Mouse (Mus musculus): Measurements from ENCODE around the gene Rpl14.

Rpl14 gene

DNA sequence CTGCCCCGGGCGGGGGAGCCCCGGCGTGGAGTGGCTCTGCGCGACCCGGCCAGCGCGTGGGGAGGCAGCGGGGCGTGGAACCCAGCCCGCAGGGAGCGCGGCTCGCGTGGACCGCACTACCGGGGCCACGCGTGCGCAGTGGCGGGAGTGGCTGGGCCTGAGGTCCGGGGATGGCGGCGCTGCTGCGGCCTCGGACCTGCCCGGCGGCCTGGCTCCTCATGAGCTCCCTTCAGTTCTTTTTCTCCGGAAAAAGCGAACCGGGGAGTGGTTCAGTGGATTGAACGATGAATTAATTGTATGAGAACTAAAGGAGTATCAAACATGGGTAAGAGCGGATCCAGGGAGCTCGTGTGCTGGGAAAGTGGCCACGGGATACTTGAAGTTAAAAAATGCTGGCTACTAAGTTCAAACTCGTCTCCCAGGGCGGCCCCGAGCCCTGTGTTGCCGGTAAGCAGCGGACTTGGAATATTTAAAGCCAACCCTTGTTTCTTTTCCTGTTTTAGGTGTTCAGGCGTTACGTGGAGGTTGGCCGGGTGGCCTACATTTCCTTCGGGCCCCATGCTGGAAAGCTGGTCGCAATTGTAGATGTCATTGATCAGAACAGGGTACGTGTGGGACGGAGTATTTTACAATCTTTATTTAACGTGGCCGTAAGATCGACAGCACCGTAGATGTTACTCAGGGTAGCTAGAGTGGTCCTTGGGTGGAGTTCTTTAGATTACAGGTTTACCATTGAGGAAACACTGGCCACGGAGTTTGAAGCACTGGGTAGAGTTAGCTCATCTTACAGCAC is 545 bp downstream of the Rpl14 start:
- no peak for DNase-seq (ENCODE audit: low spot score)

DNA sequence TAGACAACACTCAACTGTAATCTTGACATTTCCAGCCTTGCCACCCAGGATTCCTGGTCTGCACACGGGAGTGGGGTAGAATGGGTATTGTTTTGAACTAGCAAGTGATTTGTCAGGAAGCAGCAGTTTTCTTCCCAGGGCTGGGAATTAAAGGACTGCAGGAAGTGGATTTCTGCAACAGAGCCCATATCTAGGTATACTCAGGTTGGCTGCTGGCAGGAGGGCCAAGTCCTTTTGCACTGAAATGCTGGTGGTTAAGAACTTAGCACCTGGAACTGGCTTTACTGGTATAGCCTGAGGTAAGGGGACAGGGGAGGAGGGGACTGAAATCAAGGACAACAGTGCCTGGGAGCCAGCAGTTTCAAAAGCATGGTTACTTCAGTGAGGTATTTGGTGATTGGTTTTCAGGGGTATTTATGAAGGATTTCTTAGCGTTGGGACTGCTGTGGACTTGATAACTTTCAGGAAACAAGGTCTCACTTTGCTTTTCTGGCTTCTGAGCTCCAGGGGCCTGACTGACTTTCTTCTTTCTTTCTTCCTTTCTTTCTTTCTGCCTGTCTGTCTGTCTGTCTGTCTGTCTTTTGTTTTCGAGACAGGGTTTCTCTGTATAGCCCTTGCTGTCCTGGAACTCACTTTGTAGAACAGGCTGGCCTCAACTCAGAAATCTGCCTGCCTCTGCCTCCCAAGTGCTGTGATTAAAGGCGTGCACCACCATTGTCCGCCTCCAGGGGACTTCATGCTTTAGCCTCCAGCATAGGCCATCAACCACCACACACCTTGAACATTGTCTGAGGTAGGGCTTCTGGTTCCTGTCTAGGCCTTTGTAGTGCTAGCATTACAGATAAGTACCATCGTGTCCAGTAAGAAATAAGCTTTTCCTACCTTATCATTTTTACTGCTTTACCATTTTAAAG is 4.8 kb downstream of the Rpl14 start:
- no peak for DNase-seq (ENCODE audit: low spot score)

DNA sequence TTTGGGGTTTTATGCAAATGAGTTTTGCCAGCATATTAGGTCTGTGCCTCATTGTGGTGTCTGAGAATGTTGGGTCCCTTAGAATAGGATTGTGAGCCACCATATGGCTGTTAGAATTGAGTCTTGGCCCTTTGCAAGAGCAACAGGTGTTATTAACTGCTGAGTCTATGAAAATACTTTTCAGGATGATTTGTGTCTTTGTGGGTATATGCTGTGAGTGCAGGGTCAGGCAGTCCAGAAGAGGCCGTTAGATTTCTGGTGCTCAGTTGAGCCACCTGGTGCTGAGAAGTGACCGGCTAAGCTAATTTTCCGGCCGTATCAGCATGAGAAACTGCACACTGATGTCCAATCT is 5.4 kb downstream of the Rpl14 start:
- no peak for DNase-seq (ENCODE audit: low spot score)

DNA sequence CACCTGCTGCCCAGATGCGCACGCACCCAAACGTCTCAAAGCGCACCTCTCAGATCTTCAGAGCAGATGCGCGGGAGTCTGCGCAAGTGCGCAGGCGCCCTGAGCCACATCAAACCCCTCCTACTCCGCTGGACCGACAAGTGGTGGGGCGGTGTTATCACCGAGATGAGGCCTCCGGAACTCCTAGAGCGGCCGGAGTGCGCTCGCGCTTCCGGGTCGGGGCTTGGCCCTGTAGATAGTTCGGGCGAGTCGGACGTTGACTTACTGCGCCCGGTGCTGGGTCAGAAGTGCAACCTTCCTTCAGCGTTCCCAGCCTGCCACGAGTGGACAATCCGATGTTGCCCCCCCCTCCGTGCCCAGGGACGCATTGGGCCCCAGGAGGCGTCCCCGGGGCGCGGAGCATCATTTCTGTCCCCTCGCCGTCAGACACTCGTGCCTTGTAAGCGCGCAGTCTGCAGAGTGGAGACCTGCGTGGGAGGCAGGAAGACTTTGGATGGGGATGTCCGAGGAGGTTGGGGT is 5.9 kb downstream of the Rpl14 start:
- DNase-seq (ENCODE audit: low spot score), result peak; percentile 86

DNA sequence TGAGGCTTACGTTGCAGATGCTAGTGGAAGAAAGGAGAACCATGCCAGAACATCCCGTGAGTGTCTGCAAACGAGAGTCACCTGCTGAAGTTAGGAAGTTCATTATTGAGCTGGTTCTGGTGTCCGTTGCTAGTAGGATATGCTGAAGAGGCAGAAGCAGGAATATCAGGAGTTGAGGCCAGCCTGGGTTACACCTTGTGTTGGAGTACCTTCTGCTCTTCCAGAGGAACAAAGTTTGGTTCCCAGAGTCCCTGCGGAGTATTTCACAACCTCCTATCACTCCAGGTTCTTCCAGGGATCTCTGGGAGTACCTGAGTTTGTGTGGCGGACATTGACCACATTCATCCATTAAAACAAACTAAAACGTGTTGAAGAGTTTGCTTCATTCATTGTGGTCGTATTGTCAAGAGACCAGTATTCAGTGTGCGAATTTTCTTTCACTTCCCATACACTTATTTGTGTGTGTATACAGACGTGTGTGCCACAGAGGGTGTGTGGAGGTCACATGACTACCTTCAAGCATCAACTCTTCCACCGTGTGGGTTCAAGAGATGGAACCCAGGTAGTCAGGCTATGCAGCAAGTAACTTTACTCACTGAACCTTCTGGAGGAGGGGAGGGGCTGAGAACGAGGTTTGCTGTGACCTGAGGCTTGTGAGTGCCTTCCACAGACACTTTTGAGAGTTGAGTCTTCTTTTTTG is 6.6 kb downstream of the Rpl14 start:
- DNase-seq (ENCODE audit: low spot score), result no peak

DNA sequence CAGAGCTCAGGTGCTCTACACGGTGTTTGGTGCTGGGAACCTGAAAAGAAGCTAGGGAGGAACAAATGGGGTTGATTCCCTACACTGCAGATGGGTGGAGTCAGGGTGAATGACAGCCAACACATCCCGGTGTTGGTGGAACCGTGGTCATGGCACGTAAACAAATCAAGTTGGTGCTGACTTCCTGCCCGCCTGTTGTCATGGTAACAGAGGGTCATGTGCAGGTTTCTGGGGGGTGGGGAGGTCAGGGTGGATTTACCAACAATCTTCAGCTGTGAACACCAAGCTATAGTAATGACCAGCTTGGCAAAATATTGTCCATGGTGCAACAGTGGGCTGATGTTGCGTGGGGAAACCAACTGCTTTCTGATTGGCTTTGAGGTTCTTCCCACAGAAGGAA is 7.5 kb downstream of the Rpl14 start:
- no peak for DNase-seq (ENCODE audit: low spot score)

DNA sequence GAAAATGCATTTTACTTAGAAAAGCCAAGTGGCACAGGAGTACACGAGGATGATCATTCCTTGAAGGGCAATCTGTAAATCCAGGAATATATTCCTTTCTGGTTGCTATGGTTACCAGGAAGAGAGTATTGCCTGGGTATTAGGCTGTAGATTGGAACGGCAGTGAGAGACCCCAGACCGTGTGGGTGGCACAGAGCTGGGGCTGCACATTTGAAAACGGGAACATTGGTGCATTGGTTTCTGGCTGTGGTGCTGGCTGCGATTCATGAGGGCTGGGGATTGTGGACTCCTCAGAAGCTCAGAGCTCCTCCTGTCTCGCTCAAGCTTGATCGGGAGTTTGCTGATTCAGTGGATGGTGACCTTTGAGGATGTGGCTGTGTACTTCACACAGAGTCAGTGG is 8.6 kb downstream of the Rpl14 start:
- DNase-seq (ENCODE audit: low spot score), result no peak

DNA sequence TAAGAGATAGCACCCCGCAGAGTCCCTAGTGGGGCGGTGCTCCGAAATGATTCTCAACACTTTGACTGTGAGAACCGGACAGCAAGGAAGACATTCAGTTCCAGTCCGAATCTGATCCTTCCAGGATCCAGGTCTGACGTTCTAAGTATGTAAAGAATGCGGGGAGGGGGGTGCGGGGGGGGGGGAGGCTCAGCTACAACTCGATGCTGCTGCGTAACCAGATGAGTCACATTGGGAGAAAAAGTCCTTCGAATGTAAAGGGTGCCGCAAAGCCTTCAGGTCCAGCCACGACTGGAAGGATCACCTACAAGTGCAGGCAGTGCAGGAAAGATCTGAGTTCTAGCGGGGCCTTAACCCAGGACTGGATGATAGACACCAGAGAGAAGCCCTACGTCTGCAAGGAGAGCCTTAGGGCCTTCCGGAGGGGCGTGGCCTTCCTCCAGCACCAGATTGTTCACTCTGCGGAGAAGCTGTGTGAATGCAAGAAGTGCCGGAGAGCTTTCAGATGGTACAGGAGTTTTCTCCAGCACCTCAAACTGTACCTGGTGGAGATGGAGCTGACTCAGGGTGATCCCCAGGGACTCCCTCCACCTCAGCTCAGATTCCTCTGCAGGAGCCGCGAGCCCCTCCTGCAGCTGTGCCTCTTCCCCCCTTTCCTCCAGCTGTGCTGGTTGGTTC is 10.8 kb downstream of the Rpl14 start:
- DNase-seq (ENCODE audit: low spot score), result peak; percentile 28

DNA sequence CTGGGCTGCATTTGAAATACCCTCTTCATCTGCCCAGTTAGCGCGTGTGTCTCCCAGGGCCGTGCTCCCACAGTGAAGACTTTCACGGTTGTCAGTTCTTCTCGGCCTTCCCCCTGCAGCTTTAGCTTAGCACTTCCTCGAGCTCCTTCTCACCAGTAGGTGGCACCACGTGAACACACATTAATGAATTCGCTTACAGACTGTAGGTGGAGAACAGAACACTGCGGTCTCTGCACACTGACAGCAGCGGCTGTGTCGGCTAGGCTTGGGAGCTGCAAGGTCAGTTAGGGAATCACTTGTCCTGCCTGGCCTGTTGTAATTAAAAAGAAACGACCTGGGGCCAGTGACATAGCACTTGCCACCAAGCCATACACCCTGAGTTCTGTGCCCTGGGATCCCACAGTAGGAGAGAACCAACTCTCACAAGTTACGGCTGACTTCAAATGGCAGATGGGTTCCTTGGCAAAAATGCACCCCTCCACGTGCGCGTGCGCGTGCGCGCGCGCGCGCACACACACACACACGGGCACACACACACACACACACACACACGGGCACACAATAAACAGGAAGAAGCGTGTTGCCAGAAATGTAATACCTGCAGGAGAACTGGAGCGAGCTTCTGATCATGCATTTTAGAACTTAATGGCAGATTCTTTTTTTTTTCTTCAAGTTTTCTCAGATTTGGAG is 11.5 kb downstream of the Rpl14 start:
- DNase-seq (ENCODE audit: low spot score), result peak; percentile 72

DNA sequence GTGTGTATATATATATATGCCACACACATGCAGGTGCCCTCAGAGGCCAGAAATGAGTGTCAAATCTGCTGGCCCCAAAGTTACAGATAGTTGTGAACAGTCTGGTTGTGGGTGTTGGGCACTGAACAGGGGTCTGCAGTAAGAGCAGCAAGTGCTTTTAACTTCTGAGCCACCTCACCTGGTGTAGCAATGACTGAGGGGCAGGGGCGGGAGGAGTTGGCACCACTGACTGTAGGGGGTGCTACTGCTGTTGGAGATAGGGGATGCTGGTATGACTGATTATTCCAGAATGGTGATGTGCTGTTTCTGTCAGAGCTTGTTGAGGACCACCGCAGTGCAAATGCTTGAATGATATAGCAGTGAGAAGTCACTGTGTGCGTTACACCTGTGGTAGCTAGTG is 12.1 kb downstream of the Rpl14 start:
- no peak for DNase-seq (ENCODE audit: low spot score)

DNA sequence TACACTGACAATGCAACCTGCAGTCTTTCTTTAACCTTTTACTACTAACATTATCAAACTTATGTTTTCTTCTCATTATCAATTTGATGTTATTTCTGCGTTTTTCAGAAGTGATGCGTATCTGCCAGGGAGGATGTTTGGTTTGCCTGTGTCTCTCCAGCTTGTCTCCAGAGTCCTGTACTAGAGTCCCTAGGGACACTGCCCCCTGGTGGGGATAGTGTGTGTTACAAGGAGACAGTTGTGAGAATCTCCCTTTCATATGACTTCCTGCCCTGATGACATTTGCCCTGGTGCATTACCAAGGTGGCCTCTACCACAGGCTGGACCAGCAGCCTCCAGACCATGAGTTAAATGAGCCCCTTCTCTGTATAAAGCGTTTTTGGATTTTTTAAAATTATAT is 15.3 kb downstream of the Rpl14 start:
- DNase-seq (ENCODE audit: low spot score), result peak; percentile 76

DNA sequence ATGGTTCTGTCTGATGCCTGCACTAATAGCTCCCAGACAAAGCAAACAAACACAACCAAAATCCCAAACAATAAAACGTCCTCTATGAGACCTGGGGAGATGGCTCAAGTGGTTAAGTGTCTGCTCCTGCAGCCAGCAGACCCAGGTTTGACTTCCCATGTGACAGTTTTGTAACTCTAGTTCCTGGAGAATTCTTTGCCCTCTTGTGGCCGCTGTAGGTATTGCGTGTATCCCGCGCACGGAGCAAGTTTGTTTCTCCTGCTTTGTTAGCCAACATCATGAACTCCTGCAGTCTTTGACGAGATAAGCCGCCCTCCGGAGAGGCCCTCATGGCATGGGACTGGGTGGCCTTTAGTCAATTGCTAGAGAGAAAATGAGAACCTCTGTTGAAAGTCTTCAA is 20.2 kb downstream of the Rpl14 start:
- DNase-seq (ENCODE audit: low spot score), result peak; percentile 56

DNA sequence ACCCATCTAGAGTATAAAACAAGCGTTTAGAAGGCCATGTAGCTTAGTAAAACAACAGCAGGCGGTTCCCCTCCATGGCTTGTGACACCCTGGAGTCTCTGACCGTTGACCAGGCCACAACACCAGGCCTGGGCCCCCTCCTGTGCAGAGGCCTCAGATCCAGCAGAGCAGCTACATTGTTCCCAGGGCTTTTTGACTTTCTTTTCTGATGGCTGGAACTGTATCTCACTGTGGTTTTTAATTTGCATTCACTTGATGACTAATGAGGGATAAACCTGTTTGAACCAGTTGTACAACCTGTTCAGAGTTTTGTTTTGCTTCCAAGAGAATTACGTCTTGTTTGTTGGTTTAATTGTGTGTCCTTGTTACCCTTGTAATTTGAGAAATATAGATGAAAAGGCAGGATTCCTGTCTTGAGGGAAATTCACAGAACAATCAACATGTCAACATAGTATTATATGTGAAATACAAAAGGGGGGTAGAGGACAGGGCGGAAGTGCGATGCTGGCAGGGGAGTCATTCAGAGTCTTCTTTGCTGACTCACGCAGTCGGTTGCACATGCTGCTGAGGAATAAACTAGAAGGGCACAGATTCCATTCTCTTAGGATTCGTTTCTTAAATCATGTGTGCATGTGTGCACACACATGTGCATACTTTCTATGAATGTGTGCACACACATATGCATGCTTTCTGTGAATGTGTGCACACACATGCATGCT is 22.3 kb downstream of the Rpl14 start:
- no peak for DNase-seq (ENCODE audit: low spot score)

DNA sequence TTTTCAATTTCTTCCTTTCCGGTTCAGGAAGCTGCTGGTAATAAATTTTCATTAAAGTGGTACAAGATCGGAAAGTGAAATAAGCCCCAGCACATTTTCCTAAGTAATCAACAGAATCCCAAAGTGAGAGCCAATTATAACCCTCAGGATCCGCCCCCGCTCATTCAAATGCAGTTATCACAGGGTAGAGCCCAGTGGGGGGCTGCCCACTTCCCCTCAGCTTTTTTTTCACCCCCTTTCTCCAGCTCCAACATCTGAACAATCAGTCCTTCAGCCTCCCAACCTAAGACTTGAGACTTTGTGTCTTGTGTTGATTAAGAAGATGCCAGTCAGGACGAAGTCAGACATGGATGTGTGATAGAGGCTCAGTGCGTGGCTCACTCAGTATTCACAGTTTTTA is 23.6 kb downstream of the Rpl14 start:
- DNase-seq (ENCODE audit: low spot score), result no peak

DNA sequence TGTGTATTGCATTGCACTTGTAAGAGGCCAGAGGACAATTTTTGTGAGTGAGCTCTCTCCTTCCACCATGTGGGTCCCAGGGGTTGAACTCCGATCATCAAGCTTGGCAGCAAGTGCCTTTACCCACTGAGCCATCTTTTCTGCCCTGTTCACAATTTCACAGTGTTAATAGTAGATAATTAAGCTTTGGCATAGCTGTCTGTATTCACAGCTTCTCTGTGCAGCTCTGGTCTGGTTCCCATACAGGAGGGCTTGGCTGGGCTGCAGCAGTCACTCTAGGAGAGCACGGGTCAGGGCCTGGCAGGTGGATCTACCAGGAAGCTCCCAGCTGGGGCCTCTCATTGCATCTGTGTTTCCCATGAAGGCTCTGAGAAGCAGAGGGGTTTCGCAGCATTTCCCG is 24.1 kb downstream of the Rpl14 start:
- no peak for DNase-seq (ENCODE audit: low spot score)

DNA sequence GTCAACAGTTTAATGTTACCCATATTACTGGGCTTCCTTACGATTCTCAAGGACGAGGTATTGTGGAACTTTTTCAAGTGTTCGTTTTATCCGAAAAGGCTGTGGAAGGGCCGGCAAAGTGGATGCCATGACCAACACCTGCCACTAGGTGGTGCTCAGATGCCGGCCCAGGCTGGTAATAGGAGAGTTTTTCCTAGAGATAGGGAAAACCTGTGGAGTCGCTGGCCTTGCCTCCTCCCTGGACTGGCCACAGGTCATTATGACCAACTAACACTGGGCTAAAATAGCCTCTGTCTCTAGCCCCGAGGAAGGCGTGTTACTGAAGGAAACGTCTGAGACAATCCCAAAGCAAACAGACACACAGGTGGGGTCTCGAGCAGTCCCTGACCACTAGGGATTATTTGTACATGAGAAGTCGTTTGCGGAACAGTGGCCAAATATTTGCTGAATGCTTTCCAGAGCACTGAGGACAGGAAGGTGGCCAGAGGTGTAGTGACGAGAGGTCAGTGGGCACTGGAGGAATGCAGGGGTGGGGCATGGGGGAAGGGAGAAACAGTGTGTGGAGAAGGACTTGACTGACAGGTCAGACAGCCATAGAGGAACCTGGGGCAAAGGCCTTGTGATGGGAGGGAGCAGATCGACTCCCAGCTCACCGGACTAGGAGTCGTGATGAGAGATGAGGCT is 30.4 kb downstream of the Rpl14 start:
- peak; percentile 41 for DNase-seq (ENCODE audit: low spot score)

DNA sequence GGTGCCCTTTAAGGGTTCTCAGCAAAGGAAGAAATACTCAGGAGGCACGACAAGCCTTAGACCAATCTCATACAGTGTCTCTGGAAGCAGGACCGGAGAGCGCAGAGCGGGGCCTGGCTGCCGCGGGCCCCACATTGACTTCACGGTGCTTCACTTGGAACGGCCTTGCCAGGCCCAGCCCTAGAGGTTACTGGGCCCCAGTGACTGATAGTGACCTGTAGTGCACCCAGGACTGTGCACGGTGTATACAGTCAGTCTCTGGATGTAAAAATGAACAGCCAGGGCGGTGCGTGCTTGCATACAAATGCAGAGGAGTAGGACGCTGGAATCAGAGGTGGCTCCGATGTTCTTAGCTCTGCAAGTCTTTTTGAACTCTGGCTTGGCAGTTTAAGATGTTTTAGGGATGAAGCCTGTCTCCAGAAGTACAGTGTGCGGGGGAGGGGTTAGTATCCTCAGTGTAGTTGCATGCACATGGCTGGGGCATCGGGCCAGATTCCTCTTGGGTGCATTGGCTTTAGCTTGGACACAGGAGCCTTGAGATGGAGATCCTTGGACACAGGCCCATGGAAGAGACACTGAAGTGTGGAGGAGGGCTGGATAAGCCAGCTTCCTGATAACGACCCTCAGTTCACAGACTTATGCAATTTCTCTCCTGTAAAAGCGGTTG is 31.1 kb downstream of the Rpl14 start:
- DNase-seq (ENCODE audit: low spot score), result no peak

DNA sequence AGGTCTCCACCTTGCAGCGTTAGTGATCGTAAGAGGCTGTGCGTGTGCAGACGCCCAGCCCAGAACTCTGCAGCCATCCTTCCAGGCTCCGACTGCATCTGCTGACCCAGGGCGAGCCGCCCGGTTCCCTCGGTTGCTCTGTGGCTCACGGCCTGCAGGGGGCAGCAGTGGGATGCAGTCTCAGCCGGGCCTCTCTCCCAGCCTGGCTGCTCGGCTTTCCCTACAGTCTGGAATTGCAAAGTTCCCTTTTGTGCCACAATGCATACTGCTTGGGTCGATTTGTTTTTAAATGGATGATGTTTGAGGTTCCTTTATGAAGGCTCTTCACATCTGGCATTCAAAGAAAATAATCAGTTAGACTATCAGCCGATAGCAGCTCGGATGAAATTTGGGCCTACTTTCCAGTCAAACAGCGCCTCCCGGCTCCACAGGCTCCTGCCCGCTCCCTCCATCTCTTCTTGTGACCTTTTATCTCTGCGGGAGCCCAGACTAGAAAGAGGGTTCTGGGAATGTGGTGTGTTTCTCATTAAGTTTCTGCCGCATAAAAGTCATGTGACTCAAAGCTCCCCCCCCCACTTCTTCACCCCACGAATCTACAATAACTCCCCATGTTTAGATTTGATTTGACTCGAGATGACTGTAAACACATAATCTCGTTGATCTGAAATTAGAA is 31.7 kb downstream of the Rpl14 start:
- peak; percentile 40 for DNase-seq (ENCODE audit: low spot score)

DNA sequence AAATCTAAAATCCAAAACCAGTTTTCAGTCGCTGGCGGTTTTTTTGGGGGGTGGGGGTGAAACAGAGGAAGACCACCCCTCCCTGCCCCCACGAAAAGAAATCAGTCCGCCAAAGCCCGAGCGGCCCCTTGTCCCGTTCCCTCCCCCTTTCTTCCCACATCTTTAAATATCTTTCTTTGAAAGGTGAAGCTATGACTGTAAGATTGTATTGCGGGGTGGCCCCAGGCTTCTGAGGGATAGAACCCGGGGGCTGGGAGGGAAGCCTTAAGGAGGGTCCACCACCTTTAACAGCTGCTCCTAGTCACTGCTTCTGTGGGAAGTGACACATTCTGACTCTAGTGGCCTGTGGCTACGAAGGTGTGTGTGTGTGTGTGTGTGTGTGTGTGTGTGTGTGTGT is 32.3 kb downstream of the Rpl14 start:
- no peak for DNase-seq (ENCODE audit: low spot score)

Data from spleen, adult 12 weeks (tissue).